Mouse (Mus musculus) E14TG2a.4 (cell line): ENCODE data around the gene Pid1.

Experiments
- CTCF ChIP-seq: conservative IDR thresholded peaks from 2 replicates; pipeline ENCODE4 v1.5.1; 2014; ENCODE audit warnings: low read length
- NANOG ChIP-seq: IDR thresholded peaks from 2 replicates; pipeline ENCODE4 v1.6.1; 2014; ENCODE audit warnings: borderline replicate concordance, low read length, mixed read lengths

DNA sequence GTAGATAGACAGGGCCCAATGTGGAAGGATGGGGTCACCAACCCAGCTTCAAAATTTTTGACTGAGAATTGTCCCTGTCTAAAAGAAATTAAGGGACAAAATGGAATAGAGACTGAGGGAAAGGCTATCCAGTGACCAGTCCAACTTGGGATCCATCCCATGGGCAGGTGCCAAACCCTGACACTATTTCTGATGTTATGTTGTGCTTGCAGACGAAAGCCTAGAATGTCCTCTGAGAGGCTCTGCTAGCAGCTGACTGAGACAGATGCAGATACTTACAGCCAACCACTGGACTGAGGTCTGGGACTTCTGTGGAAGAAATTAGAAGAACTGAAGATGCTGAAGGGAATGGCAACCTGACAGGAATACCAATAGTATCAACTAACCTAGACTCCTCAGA is 338.2 kb downstream of the Pid1 start:
- TF ChIP-seq CTCF, result no peak
- no peak for TF ChIP-seq NANOG
